11 mouse cellular contexts compared by ENCODE assay signal in genomic region chr1:162108181-162108671, GRCm38 (mm10).
DNase-seq lines count a peak whose midpoint lies in the region; ATAC-seq lines count a peak whose summit lies in the region.
"Had no signal": no experiment of that assay in that cellular context is flagged by ENCODE, and none has a peak within 500 bp of the region (broad histone marks: within the 10 kb centered on the region; RNA-seq: fewer than 3 reads in every experiment).

No protein-coding gene starts in this region.

- 77% methylated on average over 7 of the region's 7 CpGs for WGBS in forebrain, embryonic 10.5 days
- 50% methylated on average over 7 of the region's 7 CpGs for WGBS in forebrain, embryonic 14.5 days
- WGBS in embryonic facial prominence, embryonic 13.5 days = 54% methylated on average over 7 of the region's 7 CpGs
- 23% methylated on average over 7 of the region's 7 CpGs for WGBS in midbrain, embryonic 15.5 days
- WGBS in liver, embryonic 11.5 days = 73% methylated on average over 7 of the region's 7 CpGs

- no peak overlapping the region for H3K4me3 ChIP-seq in forebrain, embryonic 10.5 days
- H3K4me3 ChIP-seq in forebrain, embryonic 14.5 days (ENCODE audit: low read depth, low read length) = no peak overlapping the region
- no peak overlapping the region for H3K4me3 ChIP-seq in embryonic facial prominence, embryonic 13.5 days
- H3K4me3 ChIP-seq in midbrain, embryonic 15.5 days = no peak overlapping the region
- H3K4me3 ChIP-seq in liver, embryonic 11.5 days (ENCODE audit: low read depth, low read length) = no peak overlapping the region
- H3K4me3 ChIP-seq: gastrocnemius, adult 2 months; liver, embryonic 15.5 days had no signal

- H3K27me3 ChIP-seq in forebrain, embryonic 10.5 days (ENCODE audit: poor library complexity, severe bottlenecking) = no peaks in the 10 kb centered on the region
- no peaks in the 10 kb centered on the region for H3K27me3 ChIP-seq in forebrain, embryonic 14.5 days (replicated peaks; ENCODE audit: control insufficient read depth, insufficient read depth, low read length)
- H3K27me3 ChIP-seq in embryonic facial prominence, embryonic 13.5 days = no peaks in the 10 kb centered on the region
- no peaks in the 10 kb centered on the region for H3K27me3 ChIP-seq in midbrain, embryonic 15.5 days (replicated peaks)
- H3K27me3 ChIP-seq in liver, embryonic 11.5 days (replicated peaks; ENCODE audit: control insufficient read depth, insufficient read depth, low read length) = no peaks in the 10 kb centered on the region
- H3K27me3 ChIP-seq: liver, embryonic 15.5 days had no signal

- no peak for DNase-seq in forebrain, embryonic 10.5 days (ENCODE audit: extremely low spot score, low spot score)
- DNase-seq in forebrain, embryonic 14.5 days (ENCODE audit: low spot score) = no peak
- peak; percentile 9 to 28 for DNase-seq in layer of hippocampus, postnatal 10 days (ENCODE audit: low spot score in 2 of 2)
- no peak for DNase-seq in adrenal gland, adult 18-20 months (ENCODE audit: low spot score in 2 of 2)
- DNase-seq in liver, embryonic 11.5 days (ENCODE audit: low spot score) = no peak
- no peak for DNase-seq in lung, adult 18-20 months
- DNase-seq: cerebellum, adult 11 months; gastrocnemius, adult 2 months had no signal

- no peaks in the 10 kb centered on the region for H3K36me3 ChIP-seq in forebrain, embryonic 10.5 days (replicated peaks)
- no peaks in the 10 kb centered on the region for H3K36me3 ChIP-seq in forebrain, embryonic 14.5 days (ENCODE audit: control insufficient read depth, insufficient read depth, low read length)
- no peaks in the 10 kb centered on the region for H3K36me3 ChIP-seq in embryonic facial prominence, embryonic 13.5 days
- H3K36me3 ChIP-seq in midbrain, embryonic 15.5 days (replicated peaks) = no peaks in the 10 kb centered on the region
- H3K36me3 ChIP-seq in liver, embryonic 11.5 days (ENCODE audit: control insufficient read depth, insufficient read depth, low read length) = no peaks in the 10 kb centered on the region
- H3K36me3 ChIP-seq: liver, embryonic 15.5 days had no signal

- ATAC-seq in forebrain, embryonic 14.5 days = no peak
- no peak for ATAC-seq in embryonic facial prominence, embryonic 13.5 days (ENCODE audit: insufficient number of reproducible peaks, insufficient read depth, low FRiP score, low TSS enrichment, low read depth)
- peak; percentile 44; the same call in 1 of the 2 replicates for ATAC-seq in midbrain, embryonic 15.5 days (replicated peaks)
- ATAC-seq in liver, embryonic 11.5 days (replicated peaks; ENCODE audit: low FRiP score) = no peak

- H3K27ac ChIP-seq in forebrain, embryonic 10.5 days = peak overlapping the region; percentile 60; the same call in 1 of the 2 replicates
- no peak overlapping the region for H3K27ac ChIP-seq in forebrain, embryonic 14.5 days (ENCODE audit: low read depth, low read length)
- H3K27ac ChIP-seq in embryonic facial prominence, embryonic 13.5 days = peak overlapping the region; percentile 87
- peak overlapping the region; percentile 39; the same call in 1 of the 2 replicates for H3K27ac ChIP-seq in midbrain, embryonic 15.5 days
- H3K27ac ChIP-seq in liver, embryonic 11.5 days (ENCODE audit: low read depth, low read length) = no peak overlapping the region
- H3K27ac ChIP-seq: gastrocnemius, adult 2 months; liver, embryonic 15.5 days had no signal

- no peak overlapping the region for H3K9ac ChIP-seq in forebrain, embryonic 14.5 days (ENCODE audit: low read length)
- H3K9ac ChIP-seq in embryonic facial prominence, embryonic 13.5 days = no peak overlapping the region
- no peak overlapping the region for H3K9ac ChIP-seq in midbrain, embryonic 15.5 days
- no peak overlapping the region for H3K9ac ChIP-seq in liver, embryonic 11.5 days (ENCODE audit: low read depth, low read length)
- H3K9ac ChIP-seq: liver, embryonic 15.5 days had no signal

- H3K4me2 ChIP-seq in forebrain, embryonic 14.5 days (ENCODE audit: low read length) = no peak overlapping the region
- H3K4me2 ChIP-seq in embryonic facial prominence, embryonic 13.5 days = no peak overlapping the region
- no peak overlapping the region for H3K4me2 ChIP-seq in midbrain, embryonic 15.5 days
- no peak overlapping the region for H3K4me2 ChIP-seq in liver, embryonic 11.5 days
- H3K4me2 ChIP-seq: liver, embryonic 15.5 days had no signal

- H3K4me1 ChIP-seq in forebrain, embryonic 10.5 days = peaks cover 17% of the 10 kb centered on the region
- 0 out of 2 replicates have a peak, but pooled peaks cover 4% of the 10 kb centered on the region for H3K4me1 ChIP-seq in forebrain, embryonic 14.5 days (ENCODE audit: control insufficient read depth, insufficient read depth, low read length)
- H3K4me1 ChIP-seq in embryonic facial prominence, embryonic 13.5 days = peaks cover 30% of the 10 kb centered on the region
- H3K4me1 ChIP-seq in midbrain, embryonic 15.5 days = peaks cover 14% of the 10 kb centered on the region
- H3K4me1 ChIP-seq in liver, embryonic 11.5 days (replicated peaks; ENCODE audit: control insufficient read depth, insufficient read depth, low read length) = no peaks in the 10 kb centered on the region
- H3K4me1 ChIP-seq: liver, embryonic 15.5 days had no signal

- H3K9me3 ChIP-seq in forebrain, embryonic 10.5 days = no peaks in the 10 kb centered on the region
- H3K9me3 ChIP-seq in forebrain, embryonic 14.5 days (replicated peaks; ENCODE audit: control insufficient read depth, low read length) = no peaks in the 10 kb centered on the region
- H3K9me3 ChIP-seq in embryonic facial prominence, embryonic 13.5 days = no peaks in the 10 kb centered on the region
- no peaks in the 10 kb centered on the region for H3K9me3 ChIP-seq in midbrain, embryonic 15.5 days
- H3K9me3 ChIP-seq in liver, embryonic 11.5 days (ENCODE audit: control insufficient read depth, low read length) = no peaks in the 10 kb centered on the region
- H3K9me3 ChIP-seq: liver, embryonic 15.5 days had no signal

Comparison
In these comparisons a context has a peak if more than half of its experiments do, and no peak if none do; other contexts are left out.
1. H3K27ac ChIP-seq: peak in forebrain, embryonic 10.5 days (single experiment), embryonic facial prominence, embryonic 13.5 days (single experiment) and midbrain, embryonic 15.5 days (single experiment); none in forebrain, embryonic 14.5 days (single experiment) and liver, embryonic 11.5 days (single experiment).
2. DNase-seq: peak in layer of hippocampus, postnatal 10 days (2 of 2); none in forebrain, embryonic 10.5 days (single experiment), forebrain, embryonic 14.5 days (single experiment), adrenal gland, adult 18-20 months (0 of 2), liver, embryonic 11.5 days (single experiment) and lung, adult 18-20 months (0 of 2).